Mouse (Mus musculus): Measurements from ENCODE around the gene Fsip1.

- no peak for TF ChIP-seq MAFK (IDR thresholded peaks at IDR 0.05; ENCODE audit: insufficient replicate concordance, low read length)
- TF ChIP-seq MAZ (IDR thresholded peaks at IDR 0.05; ENCODE audit: low read depth, low read length), result no peak
- TF ChIP-seq POLR2AphosphoS2 (IDR thresholded peaks at IDR 0.05; ENCODE audit: low read depth, low read length), result no peak
- TF ChIP-seq CTCF (conservative IDR thresholded peaks at IDR 0.05 in 1 of 2, IDR thresholded peaks at IDR 0.05 in 1 of 2; ENCODE audit: low read depth in 2 of 2, low read length in 2 of 2), result no peak
- TF ChIP-seq CHD1 (IDR thresholded peaks at IDR 0.05; ENCODE audit: low read depth, low read length), result no peak
- no peak for TF ChIP-seq GABPA (IDR thresholded peaks at IDR 0.05; ENCODE audit: insufficient replicate concordance, low read depth, low read length)
- no peak for TF ChIP-seq HCFC1 (IDR thresholded peaks at IDR 0.05; ENCODE audit: low read depth, low read length)
- TF ChIP-seq E2F4 (IDR thresholded peaks at IDR 0.05; ENCODE audit: insufficient replicate concordance, low read depth, low read length), result no peak
- no peak for TF ChIP-seq ZC3H11A (IDR thresholded peaks at IDR 0.05; ENCODE audit: low read depth, low read length)
- no peak for TF ChIP-seq ELF1 (IDR thresholded peaks at IDR 0.05; ENCODE audit: low read depth, low read length)
- no peak for TF ChIP-seq UBTF (IDR thresholded peaks at IDR 0.05; ENCODE audit: low read depth, low read length)
- TF ChIP-seq USF1 (IDR thresholded peaks at IDR 0.05; ENCODE audit: low read depth, low read length), result no peak
- no peak for TF ChIP-seq POLR2A (IDR thresholded peaks at IDR 0.05; ENCODE audit: low read depth, low read length)
These were observed 20.6 kb downstream of the Fsip1 start for GRCm38 (mm10) chr2:118236196-118236595.

All from CH12.LX (cell line).